Mouse (Mus musculus): ENCODE measurements around the gene Gm20388. TPM values are rescaled to one million over a fixed set of nuclear protein-coding genes. Genes with fewer than 3 reads are reported as not detected.

Gene Gm20388
- polyA plus RNA-seq, 2 experiments = 8.5 TPM; not detected in 1

GRCm38 (mm10) chr8:124042201-124042600 is 4131.6 kb downstream of the Gm20388 start:
- H3K9ac ChIP-seq (replicated peaks) = no peak overlapping the region
- H3K36me3 ChIP-seq (replicated peaks; ENCODE audit: control insufficient read depth, insufficient read depth, low read depth) = peaks cover 45% of the 10 kb centered on the region
- 63% methylated on average over 1 of the region's 1 CpGs for WGBS (ENCODE audit: insufficient replicate concordance)

GRCm38 (mm10) chr8:124044421-124044820 is 4133.8 kb downstream of the Gm20388 start:
- no peaks in the 10 kb centered on the region for H3K4me1 ChIP-seq (replicated peaks; ENCODE audit: control insufficient read depth in 2 of 2, insufficient read depth in 2 of 2, low read length in 1 of 2)
- H3K27ac ChIP-seq = no peak overlapping the region
- H3K36me3 ChIP-seq (replicated peaks; ENCODE audit: control insufficient read depth, insufficient read depth, low read depth) = peaks cover 33% of the 10 kb centered on the region
- no peaks in the 10 kb centered on the region for H3K27me3 ChIP-seq (ENCODE audit: control insufficient read depth, insufficient read depth, low read length)
- no peak for DNase-seq (ENCODE audit: low read depth in 3 of 3, low spot score in 3 of 3)
- no peak overlapping the region for H3K9ac ChIP-seq (replicated peaks)
- 83% methylated on average over 5 of the region's 5 CpGs for WGBS (ENCODE audit: insufficient replicate concordance)
- H3K4me3 ChIP-seq (ENCODE audit: insufficient read depth in 1 of 2, low read depth in 2 of 2, low read length in 2 of 2) = no peak overlapping the region
- no peak overlapping the region for H3K4me2 ChIP-seq (ENCODE audit: low read depth)
- TF ChIP-seq CTCF (IDR thresholded peaks at IDR 0.05; ENCODE audit: low read depth) = no peak
- TF ChIP-seq EP300 (IDR thresholded peaks at IDR 0.05; ENCODE audit: low read depth) = no peak
- no peaks in the 10 kb centered on the region for H3K9me3 ChIP-seq (ENCODE audit: control insufficient read depth, low read length)
- no peak for ATAC-seq (ENCODE audit: insufficient read depth)

More at GRCm38 (mm10) chr8:124042201-124042600, 4131.6 kb downstream of the Gm20388 start:
- Histone ChIP-seq H3K27ac (no peak overlapping the region), H3K4me1 (replicated peaks; ENCODE audit: control insufficient read depth in 2 of 2, insufficient read depth in 2 of 2, low read length in 1 of 2) (no peaks in the 10 kb centered on the region), H3K9me3 (ENCODE audit: control insufficient read depth, low read length) (no peaks in the 10 kb centered on the region), H3K4me2 (ENCODE audit: low read depth) (no peak overlapping the region), H3K27me3 (ENCODE audit: control insufficient read depth, insufficient read depth, low read length) (no peaks in the 10 kb centered on the region), H3K4me3 (ENCODE audit: insufficient read depth in 1 of 2, low read depth in 2 of 2, low read length in 2 of 2) (no peak overlapping the region)
- DNase-seq (ENCODE audit: low read depth in 3 of 3, low spot score in 3 of 3) = no peak
- TF ChIP-seq CTCF (IDR thresholded peaks at IDR 0.05; ENCODE audit: low read depth) (0 out of 2 replicates have a peak, but pooled peaks have one; percentile 19), EP300 (IDR thresholded peaks at IDR 0.05; ENCODE audit: low read depth) (no peak)
- no peak for ATAC-seq (ENCODE audit: insufficient read depth)

- H3K27me3 ChIP-seq (ENCODE audit: control insufficient read depth, insufficient read depth, low read length) = no peaks in the 10 kb centered on the region
- no peaks in the 10 kb centered on the region for H3K4me1 ChIP-seq (replicated peaks; ENCODE audit: control insufficient read depth in 2 of 2, insufficient read depth in 2 of 2, low read length in 1 of 2)
- TF ChIP-seq CTCF (IDR thresholded peaks at IDR 0.05; ENCODE audit: low read depth) (no peak), EP300 (IDR thresholded peaks at IDR 0.05; ENCODE audit: low read depth) (no peak)
- ATAC-seq (ENCODE audit: insufficient read depth) (no peak), DNase-seq (ENCODE audit: low read depth in 3 of 3, low spot score in 3 of 3) (no peak)
- no peak overlapping the region for H3K9ac ChIP-seq (replicated peaks)
- 85% methylated on average over 12 of the region's 12 CpGs for WGBS (ENCODE audit: insufficient replicate concordance)
- no peaks in the 10 kb centered on the region for H3K9me3 ChIP-seq (ENCODE audit: control insufficient read depth, low read length)
- H3K27ac ChIP-seq = no peak overlapping the region
- H3K36me3 ChIP-seq (replicated peaks; ENCODE audit: control insufficient read depth, insufficient read depth, low read depth) = peaks cover 28% of the 10 kb centered on the region
- H3K4me3 ChIP-seq (ENCODE audit: insufficient read depth in 1 of 2, low read depth in 2 of 2, low read length in 2 of 2) = no peak overlapping the region
- no peak overlapping the region for H3K4me2 ChIP-seq (ENCODE audit: low read depth)
These were observed 4134.3 kb downstream of the Gm20388 start for GRCm38 (mm10) chr8:124044931-124045330.

GRCm38 (mm10) chr8:124045856-124046255 is 4135.2 kb downstream of the Gm20388 start:
- DNase-seq (ENCODE audit: low read depth in 3 of 3, low spot score in 3 of 3) (peak in 1 of 3 experiments; percentile 19), ATAC-seq (ENCODE audit: insufficient read depth) (peak; percentile 55)
- Histone ChIP-seq H3K27ac (no peak overlapping the region), H3K9me3 (ENCODE audit: control insufficient read depth, low read length) (no peaks in the 10 kb centered on the region), H3K27me3 (ENCODE audit: control insufficient read depth, insufficient read depth, low read length) (no peaks in the 10 kb centered on the region), H3K4me3 (ENCODE audit: insufficient read depth in 1 of 2, low read depth in 2 of 2, low read length in 2 of 2) (no peak overlapping the region), H3K36me3 (replicated peaks; ENCODE audit: control insufficient read depth, insufficient read depth, low read depth) (peaks cover 23% of the 10 kb centered on the region), H3K4me2 (ENCODE audit: low read depth) (no peak overlapping the region), H3K9ac (replicated peaks) (no peak overlapping the region), H3K4me1 (replicated peaks; ENCODE audit: control insufficient read depth in 2 of 2, insufficient read depth in 2 of 2, low read length in 1 of 2) (no peaks in the 10 kb centered on the region)
- TF ChIP-seq EP300 (IDR thresholded peaks at IDR 0.05; ENCODE audit: low read depth) = no peak
- no peak for TF ChIP-seq CTCF (IDR thresholded peaks at IDR 0.05; ENCODE audit: low read depth)
- 73% methylated on average over 8 of the region's 8 CpGs for WGBS (ENCODE audit: insufficient replicate concordance)

- Histone ChIP-seq H3K9me3 (ENCODE audit: control insufficient read depth, low read length) (no peaks in the 10 kb centered on the region), H3K4me3 (ENCODE audit: insufficient read depth in 1 of 2, low read depth in 2 of 2, low read length in 2 of 2) (no peak overlapping the region), H3K4me2 (ENCODE audit: low read depth) (no peak overlapping the region), H3K4me1 (replicated peaks; ENCODE audit: control insufficient read depth in 2 of 2, insufficient read depth in 2 of 2, low read length in 1 of 2) (no peaks in the 10 kb centered on the region), H3K27ac (no peak overlapping the region), H3K27me3 (ENCODE audit: control insufficient read depth, insufficient read depth, low read length) (no peaks in the 10 kb centered on the region), H3K36me3 (replicated peaks; ENCODE audit: control insufficient read depth, insufficient read depth, low read depth) (peaks cover 9% of the 10 kb centered on the region), H3K9ac (replicated peaks) (no peak overlapping the region)
- WGBS (ENCODE audit: insufficient replicate concordance) = 34% methylated on average over 3 of the region's 3 CpGs
- TF ChIP-seq EP300 (IDR thresholded peaks at IDR 0.05; ENCODE audit: low read depth) (no peak), CTCF (IDR thresholded peaks at IDR 0.05; ENCODE audit: low read depth) (peak; percentile 96)
- ATAC-seq (ENCODE audit: insufficient read depth) (no peak), DNase-seq (ENCODE audit: low read depth in 3 of 3, low spot score in 3 of 3) (peak; percentile 10 to 39 (median 24))
These were observed 4141.5 kb downstream of the Gm20388 start for GRCm38 (mm10) chr8:124052110-124052509.

All from liver, embryonic 14.5 days (tissue).